Mouse (Mus musculus): ENCODE measurements at regions not wholly inside any gene's neighbourhood (a gene's known extent, or its start where the extent isn't known, plus 50 kb on each side); places are given as distances from the start of the nearest gene placed in this dataset.
"Not testable (repeated sequence)": the region's sequence is repeated elsewhere in the genome, so short reads cannot be mapped to it uniquely, and the experiment has no call there.

DNA sequence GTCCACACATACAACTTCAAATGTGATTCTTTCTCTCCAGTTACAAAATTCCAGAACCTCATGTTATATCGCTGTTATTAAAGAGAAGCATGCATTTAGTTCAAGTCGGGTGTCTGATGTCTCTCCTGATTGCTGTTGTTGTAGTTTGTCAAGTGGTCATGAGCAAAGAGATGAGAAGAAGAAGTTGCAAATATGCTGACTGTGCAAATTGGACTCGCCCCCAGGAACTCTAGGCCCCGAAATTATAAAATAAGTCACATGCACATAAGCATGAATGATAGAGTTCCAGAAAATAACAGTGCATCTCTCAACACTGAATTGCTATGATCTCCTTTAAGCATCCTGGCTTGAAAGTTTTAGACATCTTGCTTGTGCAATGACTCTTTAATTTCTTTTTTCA is 53.3 kb downstream of the Kif2b start:
- DNase-seq = no peak

DNA sequence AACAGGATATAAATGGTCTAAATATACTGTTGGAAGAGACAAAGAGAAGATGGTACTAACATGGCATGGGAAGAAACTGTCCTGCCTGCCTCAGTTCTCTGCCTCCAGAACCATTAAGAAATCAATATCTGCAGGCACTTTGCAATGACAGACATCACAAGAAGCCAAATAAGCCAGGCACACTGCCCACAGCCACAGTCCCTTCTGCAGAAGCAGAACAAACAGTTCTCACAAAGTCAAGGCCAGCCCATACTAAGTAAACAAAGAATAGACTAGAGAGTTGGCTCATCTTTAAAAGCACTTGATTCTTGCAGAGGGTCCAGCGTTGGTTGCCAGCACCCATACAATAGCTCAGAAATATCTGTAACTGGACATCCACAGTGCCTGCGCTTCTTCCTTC is 98.1 kb downstream of the Kif2b start:
- DNase-seq = no peak

DNA sequence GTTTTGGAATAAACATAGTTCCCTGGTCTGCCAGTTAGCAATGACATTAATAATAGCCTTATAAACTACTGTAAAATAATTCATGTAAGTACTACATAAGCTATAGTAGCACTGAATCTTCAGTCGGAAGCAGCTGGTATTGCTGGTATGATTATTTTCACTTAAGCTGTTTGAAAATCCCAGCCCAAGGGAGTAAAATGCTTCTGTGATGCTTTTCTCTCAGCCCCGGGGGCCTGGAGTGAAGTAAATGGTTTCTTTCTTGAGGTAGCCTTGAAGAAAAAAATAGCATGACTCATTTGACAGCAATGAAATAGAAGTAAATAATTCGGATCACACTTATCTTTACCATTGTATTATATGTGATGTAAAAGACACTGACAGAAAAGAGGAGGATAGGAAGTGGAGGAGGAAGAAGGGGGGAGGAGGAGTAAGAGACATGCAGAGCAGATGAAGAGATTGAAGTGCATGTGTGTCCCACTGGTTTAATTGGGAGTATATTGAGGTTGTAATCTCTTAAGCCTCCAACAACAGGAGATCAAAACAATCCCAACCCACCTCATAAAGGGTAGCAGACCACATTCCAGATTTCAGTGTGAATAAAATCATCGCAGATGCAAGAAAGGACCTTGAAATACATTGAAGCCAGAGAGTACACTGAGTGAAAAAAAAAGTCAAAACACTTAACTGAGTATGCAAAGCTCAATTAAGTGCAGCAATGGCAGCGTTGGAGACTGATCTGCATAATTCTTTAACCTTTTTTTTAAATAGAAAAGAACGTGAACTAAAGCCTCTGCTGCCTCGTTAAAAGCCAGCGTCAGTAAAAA is 113.6 kb downstream of the Kif2b start:
- no peak for DNase-seq

DNA sequence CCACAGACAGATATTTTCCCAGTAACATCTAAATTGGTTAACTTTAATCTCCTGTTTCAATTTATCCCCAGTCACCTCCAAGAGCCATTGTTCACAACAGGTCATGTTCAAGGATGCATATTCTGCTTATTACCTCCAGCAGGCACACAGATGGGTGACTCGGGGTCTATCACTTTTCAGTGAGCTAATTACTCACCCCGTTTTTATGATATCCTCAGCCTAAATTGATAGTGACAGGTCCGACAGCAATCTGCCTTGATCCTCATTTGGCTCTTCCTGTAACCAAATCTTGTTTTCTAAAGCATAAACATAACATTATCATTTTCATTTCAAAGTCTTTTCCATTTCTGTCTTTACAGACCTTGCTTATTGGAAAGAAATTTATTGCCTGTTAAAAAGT is 115.4 kb downstream of the Kif2b start:
- DNase-seq = no peak

DNA sequence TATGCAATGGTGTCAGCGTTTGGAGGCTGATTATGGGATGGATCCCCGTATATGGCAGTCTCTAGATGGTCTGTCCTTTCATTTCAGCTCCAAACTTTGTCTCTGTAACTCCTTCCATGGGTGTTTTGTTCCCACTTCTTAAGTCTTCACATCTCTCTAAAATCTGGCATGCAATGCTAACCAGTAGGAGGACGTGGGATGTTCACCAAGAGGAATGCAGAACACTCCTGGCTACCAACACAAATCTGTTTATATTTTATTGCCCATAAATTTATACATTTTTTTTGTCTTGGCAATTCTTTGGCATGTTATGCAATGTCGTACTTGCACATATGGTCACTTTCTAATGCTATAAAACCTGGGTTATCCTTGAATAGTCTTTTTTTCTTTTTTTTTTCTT is 135.0 kb downstream of the Kif2b start:
- no peak for DNase-seq

DNA sequence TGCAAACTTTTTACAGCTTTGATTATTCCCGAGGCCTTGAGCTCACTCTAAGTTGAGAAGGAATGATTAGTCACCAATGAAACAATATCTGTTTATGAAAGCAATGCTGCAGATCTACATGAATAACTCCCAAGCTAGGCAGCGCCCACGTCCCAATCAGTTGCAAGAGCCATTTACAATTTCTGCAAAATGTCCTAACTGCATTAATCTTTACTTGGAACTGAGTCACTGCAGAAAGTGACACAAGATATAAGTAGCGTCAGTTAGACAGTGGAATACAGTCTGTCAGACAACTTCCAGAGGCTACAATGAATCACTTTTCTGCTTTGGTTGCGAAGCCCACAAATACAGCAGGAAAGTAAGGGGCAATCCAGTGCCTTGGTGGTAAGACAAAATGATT is 145.2 kb downstream of the Kif2b start:
- no peak for DNase-seq

DNA sequence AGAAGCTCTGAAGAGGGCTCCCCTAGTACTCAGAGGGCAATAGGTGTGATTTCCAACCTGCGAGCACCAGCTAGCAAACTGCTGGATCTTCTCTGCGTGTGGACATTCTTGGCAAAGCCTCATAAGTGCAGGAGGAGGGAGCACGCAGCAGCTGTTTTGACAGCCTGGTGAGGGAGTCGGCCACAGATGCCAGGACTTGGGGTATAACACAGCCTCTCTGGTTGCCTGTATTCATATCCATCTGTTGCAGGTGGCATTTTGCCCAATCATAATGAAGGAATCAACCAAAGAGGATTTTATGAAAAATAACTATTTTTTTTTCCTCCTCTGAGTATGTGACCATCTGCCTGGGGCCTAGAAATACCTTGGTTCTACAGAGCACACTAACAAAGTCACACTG is 150.6 kb downstream of the Kif2b start:
- peak; percentile 48 for DNase-seq

DNA sequence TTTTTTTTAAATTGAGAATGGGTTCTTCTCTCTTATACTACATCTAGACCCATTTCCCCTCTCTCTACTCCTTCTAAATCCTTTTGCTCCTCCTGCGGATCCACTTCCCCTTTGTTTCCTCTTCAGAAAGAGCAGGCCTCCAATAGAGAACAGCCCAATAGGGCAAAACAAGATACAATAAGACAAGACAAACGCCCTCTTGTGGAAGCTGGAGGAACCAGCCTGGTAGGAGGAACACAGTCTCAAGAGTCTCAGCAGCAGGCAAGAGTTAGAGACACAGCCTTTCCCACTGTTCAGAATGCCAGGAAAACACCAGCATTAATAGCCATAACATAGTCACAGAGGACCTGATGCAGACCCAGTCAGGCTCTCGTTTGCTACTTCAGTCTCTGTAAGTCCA is 190.2 kb downstream of the Kif2b start:
- DNase-seq = no peak

DNA sequence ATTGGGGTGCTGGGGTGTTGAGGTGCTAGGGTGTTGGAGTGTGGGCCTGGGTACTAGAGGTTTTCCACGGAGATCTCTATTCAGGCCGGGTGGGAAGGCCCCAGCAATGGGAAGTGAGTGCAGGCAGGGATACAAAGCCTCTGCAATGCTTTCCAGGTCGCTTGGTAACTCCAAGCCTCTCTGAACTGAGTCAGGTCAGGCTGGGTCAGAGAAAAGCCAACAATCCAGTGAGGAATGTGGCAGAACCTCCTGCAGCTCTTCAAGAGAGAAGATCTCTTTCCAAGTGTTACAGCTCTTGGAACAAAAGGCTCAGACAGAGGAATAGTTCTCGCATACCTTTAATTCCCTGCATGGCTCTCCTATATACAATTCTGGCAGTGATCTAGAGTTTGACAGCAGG is 220.3 kb downstream of the Kif2b start:
- no peak for DNase-seq

DNA sequence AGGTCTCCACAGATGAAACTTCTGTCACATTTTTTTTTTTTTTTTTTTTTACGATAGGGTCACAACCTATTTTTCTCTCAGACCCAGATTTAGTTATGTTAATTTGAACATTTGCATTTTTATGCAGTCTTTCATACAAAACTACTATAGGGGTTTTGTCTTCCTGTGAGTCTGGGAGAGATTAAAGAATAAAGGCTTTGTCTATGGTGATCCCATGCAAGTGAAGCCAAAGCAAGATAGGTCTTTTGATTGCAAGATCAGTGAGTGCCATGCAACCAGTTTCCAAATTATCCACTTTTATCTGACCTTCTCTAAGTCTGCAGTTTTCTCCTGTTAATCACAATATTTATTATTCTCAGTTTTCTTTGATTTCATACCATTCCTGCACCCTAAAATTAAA is 234.7 kb downstream of the Kif2b start:
- no peak for DNase-seq

DNA sequence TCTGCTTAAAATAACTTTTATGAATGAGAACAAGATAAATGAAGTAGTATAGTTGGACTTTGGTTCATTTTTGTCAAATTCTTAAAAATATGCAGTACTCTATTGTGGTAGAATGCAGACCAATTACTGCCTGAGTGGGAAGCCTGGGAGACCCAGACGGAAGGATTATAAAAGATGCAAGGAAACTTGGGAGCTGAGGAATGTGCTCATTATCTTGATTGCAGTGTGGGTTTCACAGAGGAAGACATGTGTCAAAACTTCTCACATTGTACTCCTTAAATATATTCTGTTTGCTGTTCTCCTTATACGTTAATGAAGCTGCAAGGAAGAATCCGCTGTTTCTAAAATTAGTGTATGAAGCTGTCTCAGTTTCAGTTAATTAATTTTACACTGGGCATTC is 244.3 kb downstream of the Kif2b start:
- DNase-seq = no peak

DNA sequence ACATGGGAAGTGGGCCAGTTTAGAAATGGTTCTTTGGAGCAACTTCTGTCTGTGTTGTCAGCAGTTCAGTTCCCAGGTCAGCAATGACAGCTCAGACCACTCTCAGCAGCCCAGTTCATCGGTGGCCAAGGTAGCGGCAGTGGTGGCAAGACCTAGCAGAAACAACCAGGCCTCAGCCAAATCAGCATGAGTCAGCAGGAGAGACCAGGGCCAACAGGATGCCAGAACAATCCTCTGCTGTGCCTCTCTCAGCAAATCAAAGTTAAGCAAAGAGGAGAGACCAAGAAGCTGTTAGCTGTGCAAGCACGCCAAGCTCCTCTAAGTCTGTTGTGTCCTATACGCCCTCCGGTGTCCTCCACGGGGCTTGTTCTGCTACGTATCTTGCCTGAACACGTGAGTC is 249.8 kb downstream of the Kif2b start:
- no peak for DNase-seq

DNA sequence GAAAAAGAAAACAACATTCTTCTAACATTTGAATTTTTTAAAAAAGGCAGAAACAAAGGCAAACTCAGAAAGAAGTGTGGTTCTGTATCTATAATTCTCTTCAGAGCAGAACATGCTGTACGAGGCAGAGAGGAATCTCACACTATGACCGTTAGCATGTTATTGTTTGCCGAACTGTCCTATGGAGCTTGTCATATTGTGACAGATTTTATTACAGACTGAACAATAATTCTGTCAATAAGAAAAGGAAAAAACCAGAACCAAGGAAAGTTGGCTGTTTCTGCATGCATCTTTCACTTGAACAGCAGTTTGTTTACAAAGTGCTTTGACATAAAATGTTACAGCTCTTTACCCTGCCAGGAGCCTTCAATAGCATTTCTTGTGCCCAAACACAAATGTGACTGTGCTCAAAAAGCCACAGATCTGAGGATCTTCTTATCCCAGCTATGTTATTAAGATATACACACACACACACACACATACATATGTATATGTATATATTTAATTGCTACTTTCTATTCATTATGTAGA is 267.1 kb downstream of the Kif2b start:
- DNase-seq = no peak

DNA sequence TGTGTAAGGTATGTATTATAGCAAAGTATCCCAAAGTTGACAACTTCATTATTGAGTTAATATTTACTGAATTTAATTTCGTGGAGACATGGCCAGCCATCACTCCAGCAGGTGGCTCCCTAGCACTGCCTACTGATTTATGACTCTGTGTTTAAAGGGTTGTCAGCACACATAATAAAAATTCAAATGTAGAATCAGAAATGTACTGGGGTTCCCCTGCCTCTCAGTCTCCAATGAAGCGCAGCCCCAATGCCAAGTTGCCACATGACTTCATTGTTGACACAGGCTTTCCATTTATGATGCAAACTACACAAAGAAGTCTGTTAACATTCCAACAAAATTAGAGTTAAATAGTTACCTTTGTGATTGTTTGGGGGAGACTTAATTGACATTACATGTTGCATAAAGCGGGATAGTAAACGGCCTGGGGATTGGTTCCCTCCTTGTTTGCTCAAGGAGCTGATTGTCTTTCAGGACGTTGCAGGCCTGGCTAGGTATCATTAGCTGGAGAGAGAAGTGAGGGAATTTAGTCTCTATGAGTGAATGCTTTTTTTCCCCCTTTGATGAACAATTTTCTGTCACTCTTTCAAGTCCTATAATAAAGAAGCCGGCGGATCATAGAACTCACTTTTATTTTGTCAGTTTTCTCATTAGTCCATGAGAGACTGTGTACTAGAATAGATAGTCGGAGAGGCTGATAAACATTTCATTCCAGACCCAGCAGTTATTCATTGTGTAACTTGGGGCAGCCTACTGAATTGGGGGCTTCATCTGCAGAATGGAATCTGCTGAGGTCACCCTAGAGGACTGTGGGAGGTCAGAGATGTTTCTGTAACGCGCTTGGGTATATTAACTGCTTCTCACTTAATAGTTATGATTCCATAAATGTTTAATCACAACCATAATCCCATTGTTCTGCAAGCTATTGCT is 287.9 kb downstream of the Kif2b start:
- peak; percentile 1 for DNase-seq

DNA sequence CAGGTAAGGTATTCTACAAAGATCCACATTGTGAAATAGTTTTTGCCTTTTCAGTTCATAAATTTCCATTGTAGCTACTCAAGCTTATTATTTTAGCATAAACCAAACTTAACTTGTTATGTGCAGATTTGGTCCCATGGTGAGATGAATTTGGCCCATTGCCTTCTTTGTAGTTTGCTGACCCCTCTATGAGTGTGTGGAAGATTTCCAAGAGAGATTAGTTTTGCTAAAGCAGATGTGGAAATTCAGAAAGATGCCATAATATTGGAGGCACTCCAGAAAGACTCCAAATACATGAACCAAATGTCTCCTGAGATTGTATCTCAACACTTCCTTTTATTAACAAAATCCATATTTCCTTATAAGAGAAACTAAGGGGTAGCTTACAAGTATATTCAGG is 291.0 kb downstream of the Kif2b start:
- no peak for DNase-seq

DNA sequence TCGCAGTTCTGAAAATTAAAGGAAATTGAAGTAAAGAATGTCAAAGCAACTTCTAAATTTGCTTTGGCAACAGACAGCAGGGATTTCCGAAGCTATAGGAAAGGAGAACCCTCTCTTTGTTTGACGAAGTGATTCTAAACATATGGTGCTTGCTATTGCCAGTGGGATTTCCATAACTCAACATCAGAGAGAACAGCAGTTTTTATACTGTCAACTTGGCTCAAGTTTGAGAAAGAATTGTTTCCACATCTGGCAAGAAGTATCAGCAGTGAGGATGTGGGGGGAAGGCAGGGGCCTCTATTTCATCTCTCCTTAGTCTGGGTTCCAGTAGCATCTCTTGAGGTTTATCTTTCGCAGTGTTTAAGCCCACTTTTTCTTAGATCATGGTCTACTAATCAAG is 315.1 kb downstream of the Kif2b start:
- DNase-seq = no peak

DNA sequence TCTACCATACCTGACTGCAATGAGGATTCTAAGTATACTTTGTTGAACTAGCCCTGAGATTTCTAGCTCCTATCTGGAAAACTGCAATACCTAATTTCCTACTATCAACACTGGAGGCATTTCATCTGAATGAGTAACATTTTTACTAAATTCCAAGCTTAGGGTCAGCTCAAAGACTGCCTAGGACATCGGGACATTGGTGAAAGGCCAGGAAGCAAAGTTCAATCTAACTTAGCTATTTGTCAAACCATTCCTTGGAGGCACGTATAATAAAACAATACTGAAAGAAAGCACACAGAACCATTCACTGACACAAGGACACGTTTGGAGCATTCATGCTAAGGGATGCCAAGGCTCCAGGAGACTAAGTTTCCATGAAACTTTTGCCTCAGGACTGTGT is 335.3 kb downstream of the Kif2b start:
- DNase-seq = not testable (repeated sequence)

DNA sequence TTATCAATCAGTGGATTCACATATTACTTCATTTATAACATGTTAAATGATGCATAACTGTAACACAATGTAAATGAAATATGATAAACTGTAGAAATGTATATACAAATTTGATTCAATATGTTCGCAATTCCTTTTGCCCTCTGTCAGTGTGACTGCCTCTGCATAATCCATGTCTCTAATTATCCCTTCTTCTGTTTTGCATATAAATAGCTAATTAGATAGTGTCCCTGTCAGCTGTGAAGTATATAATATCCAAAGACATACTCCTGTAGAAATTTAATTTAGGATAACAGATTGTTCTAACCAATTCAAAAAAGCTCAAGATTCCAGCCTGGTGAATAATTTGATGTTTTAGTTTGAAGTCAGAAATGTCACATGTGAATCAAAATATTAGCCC is 361.2 kb downstream of the Kif2b start:
- DNase-seq = no peak

DNA sequence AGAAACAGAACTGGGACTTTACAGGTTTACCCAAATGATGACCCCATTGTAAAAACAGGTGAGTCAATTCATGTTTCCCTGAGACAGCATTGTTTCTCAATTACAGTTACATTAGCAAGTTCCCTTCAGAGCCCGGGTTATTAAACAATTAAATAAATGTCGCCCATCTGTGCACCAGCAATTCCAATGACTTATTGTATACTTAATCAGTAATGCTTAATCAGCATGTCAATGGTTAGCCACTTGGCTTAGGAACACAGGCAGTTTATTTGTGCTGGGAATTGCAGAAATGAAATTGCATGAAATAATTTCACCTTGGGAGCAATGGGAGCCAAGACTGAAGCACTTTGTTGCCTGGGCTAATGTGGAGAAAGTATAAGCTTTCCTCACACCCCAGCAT is 364.3 kb downstream of the Kif2b start:
- DNase-seq = no peak

DNA sequence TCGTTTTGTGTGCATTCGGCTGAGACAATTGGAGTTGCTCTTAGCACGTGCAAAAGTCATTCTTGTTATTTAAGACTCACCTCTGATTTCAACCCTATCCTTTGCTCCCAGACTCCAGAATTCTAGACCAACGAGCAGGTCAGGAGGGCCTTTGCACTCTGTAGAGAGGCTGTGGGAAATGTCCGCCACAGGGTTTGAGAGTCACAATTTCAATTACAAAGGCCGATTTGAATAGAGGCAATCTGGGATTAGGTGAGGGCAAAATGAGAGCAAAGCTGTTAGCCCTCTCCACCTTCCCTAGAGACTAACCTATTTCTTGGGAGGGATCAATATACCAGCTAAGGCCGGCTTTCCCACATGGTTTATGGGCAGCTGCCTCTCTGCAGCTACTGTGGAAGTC is 370.9 kb downstream of the Kif2b start:
- DNase-seq = no peak

DNA sequence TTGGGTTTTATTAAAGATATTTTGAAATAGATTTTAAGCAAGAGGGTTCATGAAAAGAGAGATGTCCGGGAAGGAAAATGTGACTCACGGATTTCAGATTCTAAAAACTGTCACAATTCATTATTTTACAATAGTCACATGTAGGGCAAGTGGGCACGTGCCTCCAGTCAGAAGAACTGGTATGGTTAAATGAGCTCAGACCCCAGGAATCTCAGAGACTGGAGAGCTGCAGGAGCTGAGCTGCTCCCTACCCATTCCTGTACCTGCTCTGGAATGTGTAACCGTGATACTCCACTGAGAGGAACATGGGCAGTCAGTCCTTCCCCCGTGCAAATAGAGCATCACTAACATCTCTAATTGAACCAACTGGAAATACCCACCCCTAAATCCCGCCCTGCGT is 372.9 kb downstream of the Kif2b start:
- no peak for DNase-seq

DNA sequence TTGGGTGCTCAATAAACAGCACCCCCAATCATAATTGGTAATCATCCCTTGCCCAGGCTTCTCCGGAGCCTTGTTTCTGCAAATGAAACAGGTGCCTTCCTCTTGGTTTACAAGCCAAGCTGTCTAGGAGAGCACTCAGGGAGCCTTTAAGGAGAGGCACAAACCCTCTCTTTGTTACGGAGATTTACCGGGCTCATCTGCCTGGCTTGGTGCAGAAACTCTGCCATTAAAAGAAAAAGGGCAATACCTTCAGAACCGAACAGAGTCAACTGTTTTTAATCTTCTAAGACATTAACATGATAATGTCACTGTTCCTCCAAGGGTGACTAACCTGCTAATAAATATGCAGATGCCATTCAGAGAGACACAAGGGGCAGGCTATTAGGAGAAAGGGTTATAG is 380.5 kb downstream of the Kif2b start:
- no peak for DNase-seq

DNA sequence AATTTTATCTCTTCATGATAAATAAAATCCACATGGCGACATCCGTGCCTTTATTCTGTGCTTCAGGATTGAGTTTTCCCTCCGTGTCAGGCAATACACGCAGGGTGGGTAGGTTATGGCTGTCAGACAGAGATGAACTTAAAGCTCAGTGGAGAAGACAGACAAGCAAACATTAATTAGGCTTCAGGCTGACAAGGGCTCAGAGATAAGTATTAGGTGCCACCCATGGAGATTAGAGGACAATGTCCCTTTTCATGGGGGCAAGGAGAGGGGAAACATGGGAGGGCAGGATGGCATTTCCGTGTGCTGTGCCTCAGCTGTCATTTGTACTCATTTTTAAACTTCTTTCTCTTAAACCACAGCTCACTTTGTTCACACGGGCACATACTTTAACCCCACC is 381.0 kb downstream of the Kif2b start:
- no peak for DNase-seq

DNA sequence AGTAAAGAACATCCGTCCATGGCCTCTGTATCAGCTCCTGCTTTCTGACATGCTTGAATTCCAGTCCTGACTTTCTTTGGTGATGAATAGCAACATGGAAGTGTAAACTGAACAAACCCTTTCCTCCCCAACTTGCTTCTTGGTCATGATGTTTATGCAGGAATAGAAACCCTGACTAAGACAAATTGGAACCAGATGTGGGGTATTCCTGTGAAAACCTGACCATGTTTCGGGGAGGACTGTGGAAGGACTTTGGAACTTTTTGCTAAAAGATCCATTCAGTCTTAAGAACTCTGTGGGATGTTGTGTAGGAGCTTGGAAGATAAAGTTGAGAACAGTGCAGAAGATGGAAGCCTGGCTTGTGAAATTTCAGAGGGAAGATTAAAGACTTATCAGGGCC is 410.0 kb downstream of the Kif2b start:
- not testable (repeated sequence) for DNase-seq

Data from cerebellum, adult 9-10 months (tissue).